Mouse (Mus musculus): ENCODE data around the gene B4galt5.

Gene B4galt5

GRCm38 (mm10) chr2:167280090-167280985 is 68.6 kb downstream of the B4galt5 start:
- DNase-seq (ENCODE audit: low read depth, low spot score): peak; percentile 53

- DNase-seq (ENCODE audit: low read depth, low spot score): peak; percentile 41
Observed at GRCm38 (mm10) chr2:167278751-167279526, 70.0 kb downstream of the B4galt5 start.

- no peak for DNase-seq (ENCODE audit: low read depth, low spot score)
Observed at GRCm38 (mm10) chr2:167278011-167278410, 71.0 kb downstream of the B4galt5 start.

GRCm38 (mm10) chr2:167277026-167277425 is 72.0 kb downstream of the B4galt5 start:
- DNase-seq (ENCODE audit: low read depth, low spot score): peak; percentile 29

GRCm38 (mm10) chr2:167275856-167276255 is 73.1 kb downstream of the B4galt5 start:
- DNase-seq (ENCODE audit: low read depth, low spot score): no peak

GRCm38 (mm10) chr2:167274713-167275465 is 74.1 kb downstream of the B4galt5 start:
- no peak for DNase-seq (ENCODE audit: low read depth, low spot score)

GRCm38 (mm10) chr2:167273206-167273740 is 75.7 kb downstream of the B4galt5 start:
- DNase-seq (ENCODE audit: low read depth, low spot score): no peak

GRCm38 (mm10) chr2:167272706-167273105 is 76.3 kb downstream of the B4galt5 start:
- no peak for DNase-seq (ENCODE audit: low read depth, low spot score)

GRCm38 (mm10) chr2:167271121-167271521 is 77.9 kb downstream of the B4galt5 start:
- no peak for DNase-seq (ENCODE audit: low read depth, low spot score)

GRCm38 (mm10) chr2:167270496-167270895 is 78.5 kb downstream of the B4galt5 start:
- DNase-seq (ENCODE audit: low read depth, low spot score): no peak

GRCm38 (mm10) chr2:167268721-167269120 is 80.3 kb downstream of the B4galt5 start:
- no peak for DNase-seq (ENCODE audit: low read depth, low spot score)

GRCm38 (mm10) chr2:167268411-167268690 is 80.6 kb downstream of the B4galt5 start:
- DNase-seq (ENCODE audit: low read depth, low spot score): no peak

GRCm38 (mm10) chr2:167267531-167268410 is 81.2 kb downstream of the B4galt5 start:
- no peak for DNase-seq (ENCODE audit: low read depth, low spot score)

- DNase-seq (ENCODE audit: low read depth, low spot score): no peak
Observed at GRCm38 (mm10) chr2:167266231-167266630, 82.8 kb downstream of the B4galt5 start.

GRCm38 (mm10) chr2:167265806-167266205 is 83.2 kb downstream of the B4galt5 start:
- DNase-seq (ENCODE audit: low read depth, low spot score): no peak

GRCm38 (mm10) chr2:167265021-167265420 is 84.0 kb downstream of the B4galt5 start:
- no peak for DNase-seq (ENCODE audit: low read depth, low spot score)

- DNase-seq (ENCODE audit: low read depth, low spot score): no peak
Observed at GRCm38 (mm10) chr2:167263931-167264330, 85.1 kb downstream of the B4galt5 start.

GRCm38 (mm10) chr2:167263040-167263810 is 85.8 kb downstream of the B4galt5 start:
- no peak for DNase-seq (ENCODE audit: low read depth, low spot score)

- no peak for DNase-seq (ENCODE audit: low read depth, low spot score)
Observed at GRCm38 (mm10) chr2:167262433-167262832, 86.5 kb downstream of the B4galt5 start.

GRCm38 (mm10) chr2:167261106-167261505 is 87.9 kb downstream of the B4galt5 start:
- DNase-seq (ENCODE audit: low read depth, low spot score): no peak
